Mouse (Mus musculus) hindbrain, postnatal 0 days (tissue): ENCODE measurements around the gene Stxbp2. TPM values are rescaled to one million over a fixed set of nuclear protein-coding genes. Genes with fewer than 3 reads are reported as not detected.

Source experiments
- ATAC-seq: fragments of 200-750 bp; cut with Nextera tagmentation; 2 replicates; pipeline ENCODE4 v1.8.0; 2017; ENCODE audit warnings: mild to moderate bottlenecking, moderate TSS enrichment, moderate library complexity
- DNase-seq: peaks from one replicate; pipeline ENCODE4 v3.0.0-alpha.2; 2015; ENCODE audit warnings: low spot score
- H3K27ac ChIP-seq: fragments of 300-500 bp; sonication (generic); 2 replicates; pipeline ENCODE4 v1.5.1; 2014; ENCODE audit warnings: mild to moderate bottlenecking
- H3K27me3 ChIP-seq: fragments of 300-500 bp; sonication (generic); 2 replicates; pipeline ENCODE4 v1.6.1; 2014; ENCODE audit warnings: low read length, mixed read lengths; ENCODE audit not compliant: insufficient read depth
- H3K36me3 ChIP-seq: fragments of 300-500 bp; sonication (generic); 2 replicates; pipeline ENCODE4 v1.6.1; 2014; ENCODE audit warnings: low read length, mixed read lengths; ENCODE audit not compliant: insufficient read depth
- H3K4me1 ChIP-seq: fragments of 300-500 bp; sonication (generic); 2 replicates; pipeline ENCODE4 v1.6.1; 2014; ENCODE audit warnings: antibody characterized with exemption, low read length, mixed read lengths; ENCODE audit not compliant: insufficient read depth
- H3K4me2 ChIP-seq: fragments of 300-500 bp; sonication (generic); 2 replicates; pipeline ENCODE4 v1.6.1; 2014; ENCODE audit warnings: low read depth, mild to moderate bottlenecking, low read length, moderate library complexity, mixed read lengths
- H3K4me3 ChIP-seq: fragments of 300-500 bp; sonication (generic); 2 replicates; pipeline ENCODE4 v1.5.1; 2014; ENCODE audit warnings: low read length
- H3K9ac ChIP-seq: fragments of 300-500 bp; sonication (generic); replicated peaks from 2 replicates; pipeline ENCODE4 v1.6.1; 2014; ENCODE audit warnings: mild to moderate bottlenecking, low read length, moderate library complexity, mixed read lengths
- H3K9me3 ChIP-seq: fragments of 300-500 bp; sonication (generic); 2 replicates; pipeline ENCODE4 v1.6.1; 2016; ENCODE audit warnings: low read length, mixed read lengths
- CTCF ChIP-seq: IDR thresholded peaks from 2 replicates; pipeline ENCODE4 v1.5.1; 2016; ENCODE audit warnings: antibody characterized with exemption, control low read depth, low read depth
- WGBS: fragments of 180-500 bp; shearing (Covaris S2); extraction: QIAGEN DNeasy Blood & Tissue Kit; methylation state at CpG from one replicate; pipeline ENCODE4 v1.1.7; 2014; 5-methylcytosine and 5-hydroxymethylcytosine counted together
- polyA plus RNA-seq: library from polyadenylated mRNA; unstranded; fragments of >200 nt; fragmentation: Nextera tagmentation; extraction: Ambion mirVana; gene quantifications from 2 replicates; pipeline ENCODE4 v1.2.1, GENCODE M21; 2015
- total RNA-seq: library from RNA; depleted of rRNA; stranded (reverse); fragments of >200 nt; gene quantifications from 2 replicates; pipeline ENCODE4 v1.2.3, GENCODE M21; 2014

Stxbp2 gene
- total and polyA plus RNA-seq, 2 experiments from 2014 or later: 23.9 to 32.7 TPM

- H3K4me2 ChIP-seq: no peak overlapping the region
- no peaks in the 10 kb centered on the region for H3K9me3 ChIP-seq
- TF ChIP-seq CTCF: no peak
- no peak for ATAC-seq
- 48% methylated on average over 3 of the region's 3 CpGs for WGBS
- H3K4me3 ChIP-seq: no peak overlapping the region
- no peak overlapping the region for H3K9ac ChIP-seq
- DNase-seq: no peak
- H3K36me3 ChIP-seq: peaks cover 4% of the 10 kb centered on the region; the same call in 1 of the 2 replicates
- no peaks in the 10 kb centered on the region for H3K4me1 ChIP-seq
- no peak overlapping the region for H3K27ac ChIP-seq
- no peaks in the 10 kb centered on the region for H3K27me3 ChIP-seq
These were observed 37.3 kb upstream of the Stxbp2 start for GRCm38 (mm10) chr8:3593470-3593869.

DNA sequence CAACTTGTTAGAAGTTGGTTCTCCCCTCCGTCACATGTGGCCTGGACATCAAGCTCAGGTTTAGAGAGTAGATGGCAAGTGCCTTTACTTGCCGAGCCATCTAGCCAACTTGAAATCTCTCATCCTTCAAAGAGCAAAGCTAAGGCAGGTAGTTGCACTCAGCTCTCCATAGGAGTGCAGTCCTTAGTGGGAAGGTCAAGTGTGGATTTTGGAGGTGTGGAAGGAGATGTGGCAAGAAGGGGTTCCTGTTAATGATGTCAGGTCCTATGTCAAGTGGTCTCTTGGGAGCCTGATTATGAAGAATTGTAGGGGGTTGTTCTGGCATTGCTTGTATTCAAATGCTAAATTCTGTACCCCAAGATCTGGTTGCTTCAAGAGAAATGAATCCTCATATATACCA, 36.3 kb upstream of the Stxbp2 start:
- TF ChIP-seq CTCF: no peak
- 91% methylated on average over 2 of the region's 2 CpGs for WGBS

DNA sequence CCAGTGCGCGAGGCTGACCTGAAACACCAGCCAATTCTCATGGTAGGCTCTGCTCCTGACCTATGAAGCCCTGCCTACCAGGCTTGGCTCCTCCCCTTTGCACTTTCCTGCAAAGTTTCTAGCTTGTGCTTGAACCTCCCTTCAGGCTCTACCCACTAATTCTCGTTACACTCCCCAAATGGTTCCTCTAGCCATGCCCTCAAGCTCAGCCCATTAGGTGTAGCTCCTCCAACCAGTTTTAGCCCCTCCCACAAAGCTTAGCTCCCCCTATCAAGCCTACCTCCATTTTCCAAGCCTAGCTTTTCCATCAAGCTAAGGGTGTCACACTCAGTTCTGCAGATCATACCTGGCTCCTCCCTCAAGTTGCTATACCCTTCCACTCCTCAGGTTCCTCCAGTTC, 32.7 kb upstream of the Stxbp2 start:
- peaks cover 33% of the 10 kb centered on the region for H3K36me3 ChIP-seq

More for the DNA sequence above, 36.3 kb upstream of the Stxbp2 start:
- no peak overlapping the region for H3K27ac ChIP-seq
- no peak overlapping the region for H3K9ac ChIP-seq
- H3K36me3 ChIP-seq: peaks cover 13% of the 10 kb centered on the region; the same call in 1 of the 2 replicates
- no peaks in the 10 kb centered on the region for H3K27me3 ChIP-seq
- no peak for ATAC-seq
- H3K4me2 ChIP-seq: no peak overlapping the region
- no peak overlapping the region for H3K4me3 ChIP-seq
- H3K9me3 ChIP-seq: no peaks in the 10 kb centered on the region
- no peaks in the 10 kb centered on the region for H3K4me1 ChIP-seq
- no peak for DNase-seq

DNA sequence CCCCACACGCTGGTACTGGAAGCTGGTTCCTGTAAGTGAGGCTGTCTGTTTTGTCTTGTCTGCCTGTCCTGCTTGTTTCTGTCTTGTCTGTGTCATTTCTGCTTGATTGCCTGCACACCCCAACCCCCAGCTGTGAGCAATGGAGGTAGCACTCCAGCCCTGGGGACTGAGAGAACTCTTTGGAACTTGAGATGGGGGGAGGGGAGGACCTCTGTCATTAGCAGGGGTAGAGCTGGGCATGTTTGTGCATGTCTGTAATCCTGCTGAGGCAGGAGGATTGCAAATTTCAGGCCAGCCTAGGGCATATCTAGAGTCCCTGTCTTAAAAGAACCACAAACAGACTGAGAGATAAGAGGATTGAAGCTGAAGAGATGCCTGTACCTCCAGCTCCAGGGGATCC, 31.5 kb upstream of the Stxbp2 start:
- H3K27me3 ChIP-seq: no peaks in the 10 kb centered on the region
- ATAC-seq (no peak), DNase-seq (no peak)
- H3K27ac ChIP-seq: no peak overlapping the region
- H3K4me1 ChIP-seq: no peaks in the 10 kb centered on the region
- H3K4me3 ChIP-seq: no peak overlapping the region
- no peak overlapping the region for H3K4me2 ChIP-seq
- TF ChIP-seq CTCF: no peak
- 50% methylated on average over 1 of the region's 1 CpGs for WGBS
- no peaks in the 10 kb centered on the region for H3K9me3 ChIP-seq
- H3K36me3 ChIP-seq: peaks cover 44% of the 10 kb centered on the region
- no peak overlapping the region for H3K9ac ChIP-seq

More for the DNA sequence above, 32.7 kb upstream of the Stxbp2 start:
- Histone ChIP-seq H3K4me2 (no peak overlapping the region), H3K27me3 (no peaks in the 10 kb centered on the region), H3K4me1 (no peaks in the 10 kb centered on the region), H3K4me3 (no peak overlapping the region), H3K9me3 (no peaks in the 10 kb centered on the region), H3K9ac (no peak overlapping the region), H3K27ac (no peak overlapping the region)
- 65% methylated on average over 3 of the region's 3 CpGs for WGBS
- DNase-seq (no peak), ATAC-seq (no peak)
- TF ChIP-seq CTCF: no peak

DNA sequence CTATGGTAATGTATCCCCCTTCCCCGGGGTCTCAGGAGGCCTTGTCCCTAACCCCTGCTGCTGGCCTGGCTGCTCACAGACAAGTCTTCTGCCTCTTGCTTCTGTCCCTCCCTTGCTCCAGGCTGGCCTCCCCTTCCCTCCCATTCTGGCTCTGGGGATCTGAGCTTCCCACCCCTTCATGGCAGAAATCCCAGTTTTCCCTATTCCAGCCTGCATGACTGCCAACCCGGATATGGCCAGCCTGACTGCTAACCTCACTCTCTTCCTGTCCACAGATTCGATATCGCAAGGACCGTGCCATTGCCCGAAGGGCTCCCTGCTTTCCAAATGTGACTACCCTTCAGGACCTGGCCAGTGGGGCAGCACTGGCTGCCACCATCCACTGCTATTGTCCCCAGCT, 30.4 kb upstream of the Stxbp2 start:
- no peak overlapping the region for H3K27ac ChIP-seq
- 87% methylated on average over 6 of the region's 6 CpGs for WGBS
- DNase-seq (no peak), ATAC-seq (no peak)
- no peaks in the 10 kb centered on the region for H3K27me3 ChIP-seq
- no peak overlapping the region for H3K4me3 ChIP-seq
- H3K4me1 ChIP-seq: no peaks in the 10 kb centered on the region
- H3K4me2 ChIP-seq: no peak overlapping the region
- no peaks in the 10 kb centered on the region for H3K9me3 ChIP-seq
- peaks cover 49% of the 10 kb centered on the region for H3K36me3 ChIP-seq
- no peak overlapping the region for H3K9ac ChIP-seq
- TF ChIP-seq CTCF: no peak

GRCm38 (mm10) chr8:3603439-3603838, 27.3 kb upstream of the Stxbp2 start:
- TF ChIP-seq CTCF: no peak
- Histone ChIP-seq H3K4me3 (no peak overlapping the region), H3K4me2 (no peak overlapping the region), H3K4me1 (no peaks in the 10 kb centered on the region), H3K9ac (no peak overlapping the region), H3K9me3 (no peaks in the 10 kb centered on the region), H3K36me3 (peaks cover 61% of the 10 kb centered on the region), H3K27me3 (no peaks in the 10 kb centered on the region), H3K27ac (no peak overlapping the region)
- no peak for ATAC-seq
- whole genome bisulfite sequencing: 87% methylated on average over 13 of the region's 13 CpGs
- DNase-seq: no peak

DNA sequence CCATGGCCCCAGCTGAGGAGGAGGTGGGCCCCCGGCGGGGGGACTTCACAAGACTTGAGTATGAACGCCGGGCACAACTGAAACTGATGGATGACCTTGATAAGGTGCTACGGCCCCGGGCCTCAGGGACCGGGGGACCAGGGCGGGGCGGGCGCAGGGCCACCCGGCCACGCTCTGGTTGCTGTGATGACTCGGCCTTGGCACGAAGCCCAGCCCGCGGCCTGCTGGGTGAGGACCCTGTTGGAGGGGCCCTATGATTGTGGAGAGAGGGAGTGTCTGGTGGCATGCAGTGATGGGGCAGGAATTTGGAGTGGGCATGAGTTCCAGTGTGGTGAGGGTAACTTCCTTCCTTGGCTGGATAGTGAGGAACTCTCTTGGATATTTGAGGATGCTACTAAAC, 24.2 kb upstream of the Stxbp2 start:
- no peak for TF ChIP-seq CTCF
- Histone ChIP-seq H3K36me3 (peaks cover 68% of the 10 kb centered on the region), H3K9ac (no peak overlapping the region), H3K4me1 (no peaks in the 10 kb centered on the region), H3K9me3 (no peaks in the 10 kb centered on the region), H3K4me2 (no peak overlapping the region), H3K27me3 (no peaks in the 10 kb centered on the region), H3K4me3 (no peak overlapping the region), H3K27ac (no peak overlapping the region)
- ATAC-seq (no peak), DNase-seq (no peak)
- 77% methylated on average over 16 of the region's 16 CpGs for whole genome bisulfite sequencing
